20 mouse cellular contexts compared by ENCODE assay signal in the genomic region with DNA sequence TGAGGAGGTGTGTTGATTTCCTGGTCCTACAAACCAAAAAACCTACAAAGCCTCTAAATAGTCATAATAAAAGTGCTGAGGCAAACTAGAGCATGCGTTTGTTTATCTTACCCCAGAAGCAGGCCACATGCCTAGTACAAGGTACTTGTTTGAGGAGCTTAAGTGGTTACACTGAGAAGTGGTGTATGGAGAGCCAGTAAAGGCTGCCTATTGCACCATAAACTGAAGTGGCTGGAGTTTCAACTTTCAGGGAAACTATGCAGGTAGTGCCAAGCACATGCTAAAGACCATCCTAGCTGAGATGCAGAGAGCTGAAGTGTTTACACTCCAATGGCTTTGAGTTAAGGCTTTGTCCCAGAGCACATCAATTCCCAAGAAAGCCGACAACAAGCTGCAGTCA.
DNase-seq lines count a peak whose midpoint lies in the region; ATAC-seq and TF ChIP-seq lines count a peak whose summit lies in the region.
"Had no signal": no experiment of that assay in that cellular context is flagged by ENCODE, and none has a peak within 500 bp of the region (broad histone marks: within the 10 kb centered on the region; RNA-seq: fewer than 3 reads in every experiment).

No protein-coding gene starts in this region.

- TF ChIP-seq EP300 in lung, postnatal 0 days (IDR thresholded peaks at IDR 0.05), result peak; percentile 99

- H3K4me3 ChIP-seq in liver, adult 2 months (ENCODE audit: insufficient read depth, low read depth, low read length), result no peak overlapping the region
- H3K4me3 ChIP-seq in liver, embryonic 11.5 days (ENCODE audit: low read depth, low read length), result no peak overlapping the region
- no peak overlapping the region for H3K4me3 ChIP-seq in lung, postnatal 0 days (ENCODE audit: low read depth, low read length)
- H3K4me3 ChIP-seq in layer of hippocampus, adult 2 months, result no peak overlapping the region
- H3K4me3 ChIP-seq: embryonic facial prominence, embryonic 13.5 days; forebrain, embryonic 12.5 days; heart, adult 2 months; heart, embryonic 15.5 days; hindbrain, embryonic 12.5 days had no signal

- H3K4me2 ChIP-seq in liver, embryonic 11.5 days, result no peak overlapping the region
- no peak overlapping the region for H3K4me2 ChIP-seq in lung, postnatal 0 days (replicated peaks; ENCODE audit: low read depth, low read length)
- H3K4me2 ChIP-seq: embryonic facial prominence, embryonic 13.5 days; forebrain, embryonic 12.5 days; heart, embryonic 11.5 days; heart, embryonic 15.5 days; hindbrain, embryonic 12.5 days had no signal

- WGBS in liver, adult 2 months, result 70% methylated on average over 2 of the region's 2 CpGs
- WGBS in liver, embryonic 11.5 days, result 86% methylated on average over 2 of the region's 2 CpGs
- 66% methylated on average over 2 of the region's 2 CpGs for WGBS in lung, postnatal 0 days

- H3K79me2 ChIP-seq in liver, adult 2 months (ENCODE audit: control insufficient read depth, insufficient read depth, low read length), result no peaks in the 10 kb centered on the region

- TF ChIP-seq CTCF in liver, adult 2 months (IDR thresholded peaks at IDR 0.05; ENCODE audit: low read depth, low read length), result no peak
- TF ChIP-seq CTCF in lung, postnatal 0 days (IDR thresholded peaks at IDR 0.05), result no peak
- no peak for TF ChIP-seq CTCF in layer of hippocampus, adult 2 months (conservative IDR thresholded peaks at IDR 0.05)

- DNase-seq in liver, adult 2 months (ENCODE audit: extremely low read depth, low read depth, low spot score), result peak; percentile 20
- DNase-seq in liver, embryonic 11.5 days (ENCODE audit: low spot score), result no peak
- peak; percentile 95 for DNase-seq in lung, postnatal 0 days (ENCODE audit: low spot score)
- DNase-seq in lung, postnatal 36 days, result peak; percentile 85
- no peak for DNase-seq in layer of hippocampus, adult 2 months (ENCODE audit: low spot score in 2 of 2)
- DNase-seq in right cerebral cortex, postnatal 4 days, result no peak
- no peak for DNase-seq in cerebellum, adult 9-10 months
- DNase-seq: adrenal gland, postnatal 10 days; cerebellum, adult 11-12 months; cerebellum, adult 9-11 months; cerebellum, postnatal 36 days; gastrocnemius, postnatal 10 days; heart, adult 2 months; heart, postnatal 36 days had no signal

- no peaks in the 10 kb centered on the region for H3K4me1 ChIP-seq in liver, adult 2 months (ENCODE audit: control insufficient read depth, insufficient read depth, low read length)
- H3K4me1 ChIP-seq in liver, embryonic 11.5 days (replicated peaks; ENCODE audit: control insufficient read depth, insufficient read depth, low read length), result no peaks in the 10 kb centered on the region
- H3K4me1 ChIP-seq in lung, postnatal 0 days (ENCODE audit: insufficient read depth, low read depth, low read length), result no peaks in the 10 kb centered on the region
- H3K4me1 ChIP-seq: embryonic facial prominence, embryonic 13.5 days; forebrain, embryonic 12.5 days; heart, embryonic 15.5 days; hindbrain, embryonic 12.5 days had no signal

- H3K9me3 ChIP-seq in liver, embryonic 11.5 days (ENCODE audit: control insufficient read depth, low read length), result no peaks in the 10 kb centered on the region
- no peaks in the 10 kb centered on the region for H3K9me3 ChIP-seq in lung, postnatal 0 days (ENCODE audit: low read length)
- H3K9me3 ChIP-seq: embryonic facial prominence, embryonic 13.5 days; forebrain, embryonic 12.5 days; heart, embryonic 15.5 days; hindbrain, embryonic 12.5 days had no signal

- H3K27ac ChIP-seq in liver, adult 2 months (replicated peaks; ENCODE audit: insufficient read depth, low read depth, low read length), result no peak overlapping the region
- H3K27ac ChIP-seq in liver, embryonic 11.5 days (ENCODE audit: low read depth, low read length), result no peak overlapping the region
- peak overlapping the region; percentile 52 for H3K27ac ChIP-seq in lung, postnatal 0 days (ENCODE audit: low read length)
- H3K27ac ChIP-seq in layer of hippocampus, adult 2 months, result no peak overlapping the region
- H3K27ac ChIP-seq: embryonic facial prominence, embryonic 13.5 days; forebrain, embryonic 12.5 days; heart, adult 2 months; heart, embryonic 15.5 days; hindbrain, embryonic 12.5 days had no signal

- no peaks in the 10 kb centered on the region for H3K27me3 ChIP-seq in liver, adult 2 months (ENCODE audit: control insufficient read depth, insufficient read depth, low read length)
- no peaks in the 10 kb centered on the region for H3K27me3 ChIP-seq in liver, embryonic 11.5 days (replicated peaks; ENCODE audit: control insufficient read depth, insufficient read depth, low read length)
- H3K27me3 ChIP-seq in lung, postnatal 0 days (replicated peaks; ENCODE audit: insufficient read depth, low read length), result no peaks in the 10 kb centered on the region
- H3K27me3 ChIP-seq: embryonic facial prominence, embryonic 13.5 days; forebrain, embryonic 12.5 days; heart, embryonic 15.5 days; hindbrain, embryonic 12.5 days had no signal

- ATAC-seq in liver, embryonic 11.5 days (replicated peaks; ENCODE audit: low FRiP score), result no peak
- peak; percentile 99 for ATAC-seq in lung, postnatal 0 days
- ATAC-seq: forebrain, embryonic 16.5 days had no signal

- no peak for TF ChIP-seq POLR2A in liver, adult 2 months (IDR thresholded peaks at IDR 0.05; ENCODE audit: extremely low read depth, insufficient read depth, low read length)

- no peak overlapping the region for H3K9ac ChIP-seq in liver, adult 2 months (ENCODE audit: low read depth, low read length)
- no peak overlapping the region for H3K9ac ChIP-seq in liver, embryonic 11.5 days (ENCODE audit: low read depth, low read length)
- H3K9ac ChIP-seq in lung, postnatal 0 days (replicated peaks; ENCODE audit: low read depth), result no peak overlapping the region
- H3K9ac ChIP-seq: embryonic facial prominence, embryonic 13.5 days; forebrain, embryonic 12.5 days; heart, embryonic 15.5 days; hindbrain, embryonic 12.5 days had no signal

- H3K36me3 ChIP-seq in liver, adult 2 months (ENCODE audit: control insufficient read depth, insufficient read depth, low read length), result no peaks in the 10 kb centered on the region
- no peaks in the 10 kb centered on the region for H3K36me3 ChIP-seq in liver, embryonic 11.5 days (ENCODE audit: control insufficient read depth, insufficient read depth, low read length)
- no peaks in the 10 kb centered on the region for H3K36me3 ChIP-seq in lung, postnatal 0 days (ENCODE audit: insufficient read depth, low read length)
- H3K36me3 ChIP-seq: embryonic facial prominence, embryonic 13.5 days; forebrain, embryonic 12.5 days; heart, embryonic 15.5 days; hindbrain, embryonic 12.5 days had no signal

Comparison
In these comparisons a context has a peak if more than half of its experiments do, and no peak if none do; other contexts are left out.
1. DNase-seq: peak in liver, adult 2 months (single experiment), lung, postnatal 0 days (single experiment) and lung, postnatal 36 days (single experiment); none in liver, embryonic 11.5 days (single experiment), layer of hippocampus, adult 2 months (0 of 2), right cerebral cortex, postnatal 4 days (single experiment) and cerebellum, adult 9-10 months (single experiment).